Mouse (Mus musculus): ENCODE results near the gene Dhodh. TPM values are rescaled to one million over a fixed set of nuclear protein-coding genes. Genes with fewer than 3 reads are reported as not detected.

Dhodh gene
- polyA plus RNA-seq (2015; fragmentation: Nextera tagmentation; extraction: Ambion mirVana): 32.2 and 33.3 TPM in 2 replicates

- H3K4me1 ChIP-seq: peaks cover 15% of the 10 kb centered on the region
- ATAC-seq (replicated peaks): peak; percentile 99
- H3K9ac ChIP-seq: peak within 1 kb of the TSS; percentile 58
- H3K4me2 ChIP-seq: peak within 1 kb of the TSS; percentile 75
- no peaks in the 10 kb centered on the region for H3K9me3 ChIP-seq
- H3K27ac ChIP-seq: peak within 1 kb of the TSS; percentile 94
- peak within 1 kb of the TSS; percentile 55 for H3K4me3 ChIP-seq
- H3K36me3 ChIP-seq (replicated peaks): 0 out of 2 replicates have a peak, but pooled peaks cover 2% of the 10 kb centered on the region
- no peaks in the 10 kb centered on the region for H3K27me3 ChIP-seq (replicated peaks)
- WGBS: under 1% methylated on average over 42 of the region's 42 CpGs
Measured at GRCm38 (mm10) chr8:109608271-109609152, at the start of gene Dhodh. Gene Dhodh, minus strand, starts transcription at chr8:109608673.

GRCm38 (mm10) chr8:109656860-109657259 is 48.4 kb upstream of the Dhodh start:
- WGBS: 87% methylated on average over 3 of the region's 3 CpGs
- Histone ChIP-seq H3K9me3 (no peaks in the 10 kb centered on the region), H3K4me2 (no peak overlapping the region), H3K9ac (no peak overlapping the region), H3K27ac (no peak overlapping the region), H3K27me3 (replicated peaks) (no peaks in the 10 kb centered on the region), H3K4me3 (no peak overlapping the region), H3K36me3 (replicated peaks) (no peaks in the 10 kb centered on the region), H3K4me1 (no peaks in the 10 kb centered on the region)
- no peak for ATAC-seq (replicated peaks)

- no peaks in the 10 kb centered on the region for H3K9me3 ChIP-seq
- H3K27ac ChIP-seq: no peak overlapping the region
- WGBS: 80% methylated on average over 10 of the region's 10 CpGs
Measured at GRCm38 (mm10) chr8:109650801-109651200, 42.3 kb upstream of the Dhodh start.

DNA sequence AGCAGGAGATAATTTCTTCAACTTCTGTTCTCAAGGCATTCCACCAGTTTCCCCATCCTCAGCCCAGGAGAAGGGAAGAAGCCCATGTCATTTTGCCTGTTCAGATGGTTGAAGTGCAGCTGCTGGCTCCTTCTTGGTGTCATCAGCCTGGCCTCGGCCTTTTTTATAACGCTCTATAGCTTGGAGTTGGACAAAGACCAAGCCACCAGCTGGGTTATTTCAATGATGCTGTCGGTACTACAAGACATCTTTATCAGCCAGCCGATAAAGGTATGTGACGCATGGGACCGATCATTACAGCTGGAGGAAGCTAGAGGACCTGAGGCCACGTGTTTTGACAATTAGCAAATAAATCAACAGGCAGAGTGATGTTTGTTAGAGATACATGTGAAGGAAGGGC is 40.0 kb upstream of the Dhodh start:
- ATAC-seq (replicated peaks): no peak
- no peaks in the 10 kb centered on the region for H3K4me1 ChIP-seq
- H3K9ac ChIP-seq: no peak overlapping the region
- no peak overlapping the region for H3K4me2 ChIP-seq
- no peaks in the 10 kb centered on the region for H3K9me3 ChIP-seq
- H3K27me3 ChIP-seq (replicated peaks): no peaks in the 10 kb centered on the region
- 66% methylated on average over 7 of the region's 7 CpGs for WGBS
- H3K27ac ChIP-seq: no peak overlapping the region
- no peaks in the 10 kb centered on the region for H3K36me3 ChIP-seq (replicated peaks)
- H3K4me3 ChIP-seq: no peak overlapping the region

More at GRCm38 (mm10) chr8:109650801-109651200, 42.3 kb upstream of the Dhodh start:
- H3K9ac ChIP-seq: no peak overlapping the region
- no peaks in the 10 kb centered on the region for H3K4me1 ChIP-seq
- ATAC-seq (replicated peaks): no peak
- H3K4me2 ChIP-seq: no peak overlapping the region
- no peak overlapping the region for H3K4me3 ChIP-seq
- no peaks in the 10 kb centered on the region for H3K27me3 ChIP-seq (replicated peaks)
- H3K36me3 ChIP-seq (replicated peaks): no peaks in the 10 kb centered on the region

DNA sequence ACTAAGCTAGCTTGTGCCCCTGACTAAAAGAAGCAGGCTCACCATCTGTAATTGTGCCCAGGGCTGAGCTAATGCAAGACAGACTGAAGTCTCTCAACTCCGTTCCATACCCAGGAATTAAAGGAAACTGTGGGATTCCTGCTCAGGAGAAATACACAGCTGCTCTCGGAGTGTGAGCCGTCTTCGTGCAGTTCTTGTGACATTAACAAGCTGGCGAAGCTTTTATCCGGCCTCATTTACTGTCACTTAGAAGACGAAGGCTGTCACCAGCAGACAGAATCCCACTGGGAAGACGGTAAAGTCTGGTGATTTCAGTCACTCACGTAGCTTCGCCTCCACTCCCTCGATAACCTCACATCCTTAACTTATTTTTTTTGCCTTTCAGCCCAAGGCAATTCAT is 38.9 kb upstream of the Dhodh start:
- 77% methylated on average over 11 of the region's 11 CpGs for WGBS
- H3K4me1 ChIP-seq: no peaks in the 10 kb centered on the region

DNA sequence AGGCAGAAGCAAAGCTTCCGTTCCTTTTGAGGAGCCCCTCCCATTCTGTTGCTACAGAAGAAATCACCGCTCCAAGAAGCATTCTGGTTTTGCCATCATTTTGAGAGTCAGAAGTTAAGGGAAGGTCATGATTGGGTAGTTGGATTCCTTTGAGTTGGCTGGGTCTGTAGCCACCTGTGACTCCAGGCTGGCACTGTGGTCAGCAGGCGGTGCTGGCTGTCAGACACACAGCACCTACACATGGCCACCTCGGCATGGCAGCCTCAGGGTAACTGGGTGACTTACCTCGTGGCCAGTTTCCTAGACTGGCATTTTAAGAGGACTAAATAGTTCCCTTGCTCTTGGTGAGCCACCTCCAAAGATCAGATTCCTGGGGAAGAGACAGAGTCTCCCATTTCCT is 32.8 kb upstream of the Dhodh start:
- Histone ChIP-seq H3K4me2 (no peak overlapping the region), H3K27ac (no peak overlapping the region), H3K4me1 (no peaks in the 10 kb centered on the region), H3K36me3 (replicated peaks) (no peaks in the 10 kb centered on the region), H3K27me3 (replicated peaks) (no peaks in the 10 kb centered on the region), H3K4me3 (no peak overlapping the region), H3K9me3 (no peaks in the 10 kb centered on the region), H3K9ac (no peak overlapping the region)
- no peak for ATAC-seq (replicated peaks)
- 86% methylated on average over 5 of the region's 5 CpGs for WGBS

More for the DNA sequence above, 38.9 kb upstream of the Dhodh start:
- no peaks in the 10 kb centered on the region for H3K27me3 ChIP-seq (replicated peaks)
- no peaks in the 10 kb centered on the region for H3K9me3 ChIP-seq
- ATAC-seq (replicated peaks): no peak
- H3K4me3 ChIP-seq: no peak overlapping the region
- no peak overlapping the region for H3K9ac ChIP-seq
- no peaks in the 10 kb centered on the region for H3K36me3 ChIP-seq (replicated peaks)
- no peak overlapping the region for H3K4me2 ChIP-seq
- H3K27ac ChIP-seq: no peak overlapping the region

- Histone ChIP-seq H3K27me3 (replicated peaks) (no peaks in the 10 kb centered on the region), H3K36me3 (replicated peaks) (no peaks in the 10 kb centered on the region), H3K9me3 (no peaks in the 10 kb centered on the region), H3K27ac (no peak overlapping the region), H3K4me3 (no peak overlapping the region), H3K4me1 (no peaks in the 10 kb centered on the region), H3K4me2 (no peak overlapping the region), H3K9ac (no peak overlapping the region)
- ATAC-seq (replicated peaks): no peak
- 71% methylated on average over 7 of the region's 7 CpGs for WGBS
Measured at GRCm38 (mm10) chr8:109640410-109640809, 31.9 kb upstream of the Dhodh start.

GRCm38 (mm10) chr8:109638851-109639250 is 30.4 kb upstream of the Dhodh start:
- no peak overlapping the region for H3K4me3 ChIP-seq
- H3K27me3 ChIP-seq (replicated peaks): no peaks in the 10 kb centered on the region
- WGBS: 75% methylated on average over 5 of the region's 5 CpGs
- no peaks in the 10 kb centered on the region for H3K9me3 ChIP-seq
- no peak overlapping the region for H3K27ac ChIP-seq
- no peak for ATAC-seq (replicated peaks)
- no peak overlapping the region for H3K9ac ChIP-seq
- H3K36me3 ChIP-seq (replicated peaks): no peaks in the 10 kb centered on the region
- H3K4me2 ChIP-seq: no peak overlapping the region
- H3K4me1 ChIP-seq: no peaks in the 10 kb centered on the region

GRCm38 (mm10) chr8:109635146-109635545 is 26.7 kb upstream of the Dhodh start:
- Histone ChIP-seq H3K9me3 (no peaks in the 10 kb centered on the region), H3K36me3 (replicated peaks) (no peaks in the 10 kb centered on the region)
- WGBS: 91% methylated on average over 8 of the region's 8 CpGs

DNA sequence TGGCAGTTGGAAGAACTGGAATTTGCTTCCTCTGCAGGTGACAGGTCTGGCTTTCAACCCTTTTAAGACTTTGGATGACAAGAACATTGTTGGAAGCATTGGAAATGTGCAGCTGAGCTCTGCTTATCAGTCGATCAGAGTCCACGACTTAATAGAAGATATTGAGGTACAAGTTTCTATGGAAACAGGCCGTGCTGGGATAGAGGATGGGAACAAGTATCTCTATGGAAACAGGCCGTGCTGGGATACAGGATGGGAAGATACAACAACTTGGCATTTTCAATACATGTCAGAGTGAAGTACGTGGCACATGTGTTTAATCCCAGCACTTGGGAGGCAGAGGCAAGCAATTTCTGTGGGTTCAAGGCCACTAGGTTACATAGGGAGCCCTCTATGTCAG is 24.0 kb upstream of the Dhodh start:
- WGBS: 59% methylated on average over 5 of the region's 5 CpGs

More at GRCm38 (mm10) chr8:109635146-109635545, 26.7 kb upstream of the Dhodh start:
- no peak overlapping the region for H3K4me3 ChIP-seq
- no peak for ATAC-seq (replicated peaks)
- H3K4me1 ChIP-seq: no peaks in the 10 kb centered on the region; the same call in 1 of the 2 replicates
- no peaks in the 10 kb centered on the region for H3K27me3 ChIP-seq (replicated peaks)
- no peak overlapping the region for H3K9ac ChIP-seq
- H3K27ac ChIP-seq: no peak overlapping the region
- H3K4me2 ChIP-seq: no peak overlapping the region

GRCm38 (mm10) chr8:109628638-109629037 is 20.2 kb upstream of the Dhodh start:
- no peak overlapping the region for H3K4me2 ChIP-seq
- no peaks in the 10 kb centered on the region for H3K36me3 ChIP-seq (replicated peaks)
- H3K4me3 ChIP-seq: no peak overlapping the region
- no peaks in the 10 kb centered on the region for H3K9me3 ChIP-seq
- 78% methylated on average over 6 of the region's 6 CpGs for WGBS
- no peak overlapping the region for H3K27ac ChIP-seq
- no peaks in the 10 kb centered on the region for H3K27me3 ChIP-seq (replicated peaks)
- no peak for ATAC-seq (replicated peaks)
- no peak overlapping the region for H3K9ac ChIP-seq
- H3K4me1 ChIP-seq: no peaks in the 10 kb centered on the region; the same call in 1 of the 2 replicates

More for the DNA sequence above, 24.0 kb upstream of the Dhodh start:
- Histone ChIP-seq H3K4me3 (no peak overlapping the region), H3K36me3 (replicated peaks) (no peaks in the 10 kb centered on the region), H3K27ac (no peak overlapping the region), H3K4me2 (no peak overlapping the region), H3K9me3 (no peaks in the 10 kb centered on the region), H3K9ac (no peak overlapping the region), H3K4me1 (no peaks in the 10 kb centered on the region; the same call in 1 of the 2 replicates), H3K27me3 (replicated peaks) (no peaks in the 10 kb centered on the region)
- no peak for ATAC-seq (replicated peaks)

DNA sequence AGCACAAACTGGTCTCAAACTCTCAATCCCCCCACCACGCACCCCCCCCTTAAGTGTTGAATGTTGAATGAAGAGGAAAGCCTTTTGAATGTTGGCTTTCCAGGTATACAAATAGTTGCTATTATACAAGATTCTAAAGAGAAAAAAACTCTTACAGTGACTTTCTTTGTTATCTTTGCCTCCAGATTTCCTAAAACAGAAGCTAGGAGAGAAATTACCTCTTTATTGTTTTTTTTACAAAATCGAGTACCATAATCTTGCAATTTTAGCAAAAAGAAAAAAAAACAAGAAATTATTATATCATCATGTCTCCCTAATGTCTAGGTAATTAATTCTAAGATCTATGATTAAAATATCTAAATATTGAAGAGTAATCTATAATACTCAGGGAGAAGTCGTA is 7.1 kb upstream of the Dhodh start:
- no peak overlapping the region for H3K9ac ChIP-seq
- H3K4me1 ChIP-seq: no peaks in the 10 kb centered on the region
- no peak overlapping the region for H3K4me3 ChIP-seq
- no peak overlapping the region for H3K4me2 ChIP-seq
- H3K27me3 ChIP-seq (replicated peaks): no peaks in the 10 kb centered on the region
- no peaks in the 10 kb centered on the region for H3K36me3 ChIP-seq (replicated peaks)
- 88% methylated on average over 3 of the region's 3 CpGs for WGBS
- H3K27ac ChIP-seq: no peak overlapping the region
- no peaks in the 10 kb centered on the region for H3K9me3 ChIP-seq
- no peak for ATAC-seq (replicated peaks)

Measured in midbrain, embryonic 15.5 days (tissue).